Mouse (Mus musculus) midbrain, embryonic 15.5 days (tissue): Measurements from ENCODE around the gene Ier5l. TPM values are rescaled to one million over a fixed set of nuclear protein-coding genes. Genes with fewer than 3 reads are reported as not detected.
A peak's percentile ranks its signal among the peaks of the same experiment; 100 is the strongest.

Source experiments
- ATAC-seq: fragments of 200-750 bp; cut with Nextera tagmentation; replicated peaks from 2 replicates; pipeline ENCODE4 v1.8.0; 2017; ENCODE audit warnings: moderate TSS enrichment
- H3K27ac ChIP-seq: fragments of 300-500 bp; sonication (generic); 2 replicates; pipeline ENCODE4 v1.5.1; 2015; ENCODE audit warnings: mild to moderate bottlenecking, inconsistent platforms
- H3K27me3 ChIP-seq: fragments of 300-500 bp; sonication (generic); replicated peaks from 2 replicates; pipeline ENCODE4 v1.6.1; 2015; ENCODE audit warnings: inconsistent platforms
- H3K36me3 ChIP-seq: fragments of 300-500 bp; sonication (generic); replicated peaks from 2 replicates; pipeline ENCODE4 v1.6.1; 2015; ENCODE audit warnings: inconsistent platforms
- H3K4me1 ChIP-seq: fragments of 300-500 bp; sonication (generic); 2 replicates; pipeline ENCODE4 v1.6.1; 2015; ENCODE audit warnings: inconsistent platforms
- H3K4me2 ChIP-seq: fragments of 300-500 bp; sonication (generic); 2 replicates; pipeline ENCODE4 v1.6.1; 2015; ENCODE audit warnings: inconsistent platforms, mild to moderate bottlenecking, moderate library complexity
- H3K4me3 ChIP-seq: fragments of 300-500 bp; sonication (generic); 2 replicates; pipeline ENCODE4 v1.5.1; 2015; ENCODE audit warnings: mild to moderate bottlenecking, inconsistent platforms
- H3K9ac ChIP-seq: fragments of 300-500 bp; sonication (generic); 2 replicates; pipeline ENCODE4 v1.6.1; 2015; ENCODE audit warnings: mild to moderate bottlenecking, inconsistent platforms
- H3K9me3 ChIP-seq: fragments of 300-500 bp; sonication (generic); 2 replicates; pipeline ENCODE4 v1.6.1; 2016; ENCODE audit warnings: inconsistent platforms
- WGBS: fragments of 180-500 bp; shearing (Covaris S2); methylation state at CpG from one replicate; pipeline ENCODE4 v1.1.7; 2015; ENCODE audit warnings: mixed read lengths; 5-methylcytosine and 5-hydroxymethylcytosine counted together
- polyA plus RNA-seq: library from polyadenylated mRNA; unstranded; fragments of >200 nt; fragmentation: Nextera tagmentation; extraction: Ambion mirVana; gene quantifications from 2 replicates; pipeline ENCODE4 v1.2.1, GENCODE M21; 2015

Gene Ier5l
- polyA plus RNA-seq, 1 experiment from 2014 or later = 2.3 TPM

GRCm38 (mm10) chr2:30436809-30437208, 37.2 kb downstream of the Ier5l start:
- 76% methylated on average over 4 of the region's 4 CpGs for WGBS
- ATAC-seq = no peak
- H3K9me3 ChIP-seq = no peaks in the 10 kb centered on the region
- peaks cover 37% of the 10 kb centered on the region for H3K36me3 ChIP-seq
- H3K4me1 ChIP-seq = peaks cover 16% of the 10 kb centered on the region
- no peak overlapping the region for H3K4me2 ChIP-seq
- no peak overlapping the region for H3K27ac ChIP-seq
- no peak overlapping the region for H3K9ac ChIP-seq
- H3K4me3 ChIP-seq = no peak overlapping the region
- no peaks in the 10 kb centered on the region for H3K27me3 ChIP-seq

- Histone ChIP-seq H3K27me3 (no peaks in the 10 kb centered on the region), H3K9ac (no peak overlapping the region), H3K4me2 (no peak overlapping the region), H3K9me3 (no peaks in the 10 kb centered on the region), H3K27ac (no peak overlapping the region), H3K36me3 (peaks cover 44% of the 10 kb centered on the region), H3K4me3 (no peak overlapping the region), H3K4me1 (peaks cover 9% of the 10 kb centered on the region)
- WGBS = 84% methylated on average over 5 of the region's 5 CpGs
- ATAC-seq = no peak
Measured at GRCm38 (mm10) chr2:30436156-30436545, 37.9 kb downstream of the Ier5l start.

GRCm38 (mm10) chr2:30435326-30436155, 38.5 kb downstream of the Ier5l start:
- Histone ChIP-seq H3K9ac (no peak overlapping the region), H3K27ac (no peak overlapping the region), H3K4me1 (peaks cover 3% of the 10 kb centered on the region), H3K4me3 (no peak overlapping the region), H3K27me3 (no peaks in the 10 kb centered on the region), H3K36me3 (peaks cover 50% of the 10 kb centered on the region), H3K9me3 (no peaks in the 10 kb centered on the region), H3K4me2 (no peak overlapping the region)
- peak; percentile 71 for ATAC-seq
- WGBS = 55% methylated on average over 5 of the region's 5 CpGs

GRCm38 (mm10) chr2:30429156-30429555, 44.9 kb downstream of the Ier5l start:
- Histone ChIP-seq H3K9ac (no peak overlapping the region), H3K27ac (no peak overlapping the region), H3K4me3 (no peak overlapping the region), H3K4me2 (no peak overlapping the region), H3K27me3 (no peaks in the 10 kb centered on the region), H3K4me1 (no peaks in the 10 kb centered on the region), H3K36me3 (peaks cover 66% of the 10 kb centered on the region), H3K9me3 (no peaks in the 10 kb centered on the region)
- no peak for ATAC-seq

Other genes starting within 250 kb of the Ier5l start
- 62.5 and 62.7 TPM in 2 replicates for gene Lrrc8a, start 236.5 kb downstream of the Ier5l start, polyA plus RNA-seq
- 0.31 and 0.38 TPM in 2 replicates for gene Gm28035, start 233.7 kb downstream of the Ier5l start, polyA plus RNA-seq
- gene Phyhd1, start 208.0 kb downstream of the Ier5l start, polyA plus RNA-seq = 7.0 and 7.3 TPM in 2 replicates
- not detected in 2 replicates for gene Gm28038, start 193.2 kb downstream of the Ier5l start, polyA plus RNA-seq
- gene Dolk, start 187.9 kb downstream of the Ier5l start, polyA plus RNA-seq = 40.7 TPM in 2 replicates
- 22.6 and 22.7 TPM in 2 replicates for gene Nup188, start 187.8 kb downstream of the Ier5l start, polyA plus RNA-seq
- 214 and 219 TPM in 2 replicates for gene Sh3glb2, start 114.9 kb downstream of the Ier5l start, polyA plus RNA-seq
- gene Miga2, start 110.0 kb downstream of the Ier5l start, polyA plus RNA-seq = 33.9 and 34.9 TPM in 2 replicates
- 66.8 and 69.9 TPM in 2 replicates for gene Dolpp1, start 82.0 kb downstream of the Ier5l start, polyA plus RNA-seq
- 22.5 and 23.9 TPM in 2 replicates for gene Crat, start 58.4 kb downstream of the Ier5l start, polyA plus RNA-seq
- gene Ptpa, start 58.2 kb downstream of the Ier5l start, polyA plus RNA-seq = 152 and 155 TPM in 2 replicates
- 0.51 and 0.63 TPM in 2 replicates for gene Cstad, start 120.8 kb upstream of the Ier5l start, polyA plus RNA-seq